Mouse (Mus musculus): ENCODE results near the gene Rbbp8nl. TPM values are rescaled to one million over a fixed set of nuclear protein-coding genes. Genes with fewer than 3 reads are reported as not detected.
"Not testable (repeated sequence)": the region's sequence is repeated elsewhere in the genome, so short reads cannot be mapped to it uniquely, and the experiment has no call there.

The Rbbp8nl gene
- polyA plus RNA-seq, 1 experiment: not detected

DNA sequence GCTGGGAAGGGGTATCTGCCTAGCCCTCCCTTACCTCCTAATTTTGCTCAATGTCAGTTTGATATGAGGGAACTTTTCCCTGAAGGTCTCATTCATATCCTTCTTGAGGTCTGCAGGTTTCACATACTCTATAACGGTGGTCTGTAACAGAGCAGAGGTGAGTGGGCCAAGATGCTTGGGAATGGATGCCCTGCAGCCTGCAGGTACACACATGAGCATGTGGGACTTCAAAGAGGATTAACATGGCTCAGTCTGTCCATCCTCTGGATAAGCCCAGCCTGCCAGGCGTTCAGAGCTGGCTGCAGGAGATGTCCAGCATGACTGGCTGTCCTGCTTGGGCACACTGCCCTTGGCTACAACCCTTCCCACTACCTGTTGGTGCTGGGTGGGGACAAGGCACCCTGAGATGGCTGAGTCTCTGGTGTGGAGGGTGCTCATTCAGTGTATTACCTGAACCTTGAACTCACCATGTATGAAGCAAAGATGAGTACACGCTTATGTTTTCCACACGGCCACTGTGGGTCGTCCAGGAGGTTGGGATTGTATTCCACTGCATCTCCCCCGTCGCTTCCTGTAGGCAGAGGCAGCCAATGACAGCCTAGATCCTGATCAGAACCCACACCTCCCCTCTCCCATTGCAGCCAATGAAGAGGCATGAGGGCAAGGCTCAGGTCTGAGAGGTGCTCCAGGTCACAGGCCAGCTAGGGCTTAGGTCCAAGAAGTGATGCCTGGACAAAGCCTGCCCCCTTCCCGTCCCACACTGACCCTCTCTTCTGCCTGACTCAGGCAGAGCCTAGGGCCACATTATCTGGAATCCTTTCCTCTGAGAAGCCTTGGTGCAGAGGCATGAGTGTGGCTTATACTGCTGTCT lies 28.8 kb downstream of the Rbbp8nl start:
- H3K9me3 ChIP-seq (ENCODE audit: control insufficient read depth, low read length): no peaks in the 10 kb centered on the region
- peaks cover 31% of the 10 kb centered on the region for H3K4me1 ChIP-seq (ENCODE audit: control insufficient read depth)
- no peaks in the 10 kb centered on the region for H3K27me3 ChIP-seq (ENCODE audit: control insufficient read depth)
- no peak overlapping the region for H3K4me3 ChIP-seq (replicated peaks)
- TF ChIP-seq TAL1 (IDR thresholded peaks at IDR 0.05; ENCODE audit: low read length) (no peak), GATA1 (IDR thresholded peaks at IDR 0.05; ENCODE audit: low read length) (no peak)
- peaks cover 75% of the 10 kb centered on the region for H3K36me3 ChIP-seq (ENCODE audit: control insufficient read depth)

DNA sequence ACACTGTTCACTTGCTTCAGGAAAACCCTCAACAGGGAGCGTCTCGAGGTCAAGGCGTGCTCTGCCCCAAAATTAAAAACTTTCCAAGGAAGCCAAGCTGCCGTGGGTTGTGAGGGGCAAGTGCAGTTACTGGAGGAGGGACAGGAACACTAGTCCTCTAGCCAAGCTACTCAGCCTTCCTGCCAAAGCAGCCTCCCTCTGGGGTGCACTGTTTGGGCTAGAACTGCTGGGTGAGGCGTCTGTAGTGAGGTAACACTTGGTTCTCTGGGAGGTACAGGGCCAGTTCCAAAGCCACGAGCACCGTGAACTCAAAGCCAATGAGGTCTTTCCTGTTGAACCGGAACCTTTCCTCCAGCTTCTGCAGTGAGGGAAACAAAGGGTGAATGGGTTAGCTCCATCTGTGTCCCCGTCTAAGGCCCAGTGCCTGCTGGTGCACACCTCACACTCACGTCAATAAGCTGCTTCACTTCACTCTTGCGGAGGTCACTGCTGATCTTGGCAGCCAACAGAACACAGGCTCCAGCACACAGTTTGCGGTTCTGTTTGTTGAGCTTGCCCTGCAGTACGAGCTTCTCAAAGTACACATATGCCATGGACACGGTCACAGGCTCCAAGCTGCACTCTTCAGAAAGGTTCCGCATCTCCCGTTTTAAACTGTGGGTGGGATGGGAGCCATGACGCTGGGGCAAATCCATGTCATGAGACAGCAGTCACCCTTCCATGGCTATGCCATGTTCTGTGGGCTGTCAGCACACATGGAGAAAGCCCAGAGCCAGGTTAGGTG lies 29.7 kb downstream of the Rbbp8nl start:
- not testable (repeated sequence) for H3K4me3 ChIP-seq (replicated peaks); H3K27me3 ChIP-seq (ENCODE audit: control insufficient read depth); H3K9me3 ChIP-seq (ENCODE audit: control insufficient read depth, low read length)
- peaks cover 72% of the 10 kb centered on the region for H3K36me3 ChIP-seq (ENCODE audit: control insufficient read depth)
- H3K4me1 ChIP-seq (ENCODE audit: control insufficient read depth): peaks cover 38% of the 10 kb centered on the region

DNA sequence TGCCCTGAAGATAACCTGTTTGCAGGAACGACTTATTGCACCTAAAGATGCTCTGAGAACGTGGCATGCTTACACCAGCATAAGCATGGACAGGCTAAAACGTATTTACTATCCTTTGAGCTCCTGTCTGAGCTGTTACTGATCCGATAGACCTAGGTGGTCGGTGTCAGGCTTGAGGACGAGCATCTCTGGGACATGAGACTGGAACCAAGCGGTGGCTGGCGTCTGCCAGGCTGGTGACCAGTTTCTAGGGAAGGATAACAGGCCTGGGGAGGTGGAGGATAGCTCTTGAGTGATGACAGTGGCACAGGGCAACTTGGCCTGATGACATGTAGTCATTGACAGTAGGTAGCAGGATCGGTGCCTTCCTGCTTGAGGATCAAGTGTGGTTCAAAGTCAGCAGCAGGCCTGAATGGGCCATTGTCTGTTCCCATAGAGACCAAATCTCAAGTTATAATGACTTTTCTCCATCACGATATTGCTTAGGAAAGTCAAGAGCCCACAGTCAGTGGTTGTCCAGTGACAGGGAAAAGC lies 30.7 kb downstream of the Rbbp8nl start:
- not testable (repeated sequence) for H3K4me3 ChIP-seq (replicated peaks); H3K27me3 ChIP-seq (ENCODE audit: control insufficient read depth); H3K9me3 ChIP-seq (ENCODE audit: control insufficient read depth, low read length)
- Histone ChIP-seq H3K36me3 (ENCODE audit: control insufficient read depth) (peaks cover 62% of the 10 kb centered on the region), H3K4me1 (ENCODE audit: control insufficient read depth) (peaks cover 38% of the 10 kb centered on the region)

- Histone ChIP-seq H3K4me1 (ENCODE audit: control insufficient read depth) (peaks cover 38% of the 10 kb centered on the region), H3K27me3 (ENCODE audit: control insufficient read depth) (no peaks in the 10 kb centered on the region), H3K4me3 (replicated peaks) (peak overlapping the region; percentile 77), H3K36me3 (ENCODE audit: control insufficient read depth) (peaks cover 54% of the 10 kb centered on the region), H3K9me3 (ENCODE audit: control insufficient read depth, low read length) (no peaks in the 10 kb centered on the region)
- TF ChIP-seq TAL1 (IDR thresholded peaks at IDR 0.05; ENCODE audit: low read length): no peak
- TF ChIP-seq GATA1 (IDR thresholded peaks at IDR 0.05; ENCODE audit: low read length): no peak
Observed at GRCm38 (mm10) chr2:180257963-180258865, 31.5 kb downstream of the Rbbp8nl start.

DNA sequence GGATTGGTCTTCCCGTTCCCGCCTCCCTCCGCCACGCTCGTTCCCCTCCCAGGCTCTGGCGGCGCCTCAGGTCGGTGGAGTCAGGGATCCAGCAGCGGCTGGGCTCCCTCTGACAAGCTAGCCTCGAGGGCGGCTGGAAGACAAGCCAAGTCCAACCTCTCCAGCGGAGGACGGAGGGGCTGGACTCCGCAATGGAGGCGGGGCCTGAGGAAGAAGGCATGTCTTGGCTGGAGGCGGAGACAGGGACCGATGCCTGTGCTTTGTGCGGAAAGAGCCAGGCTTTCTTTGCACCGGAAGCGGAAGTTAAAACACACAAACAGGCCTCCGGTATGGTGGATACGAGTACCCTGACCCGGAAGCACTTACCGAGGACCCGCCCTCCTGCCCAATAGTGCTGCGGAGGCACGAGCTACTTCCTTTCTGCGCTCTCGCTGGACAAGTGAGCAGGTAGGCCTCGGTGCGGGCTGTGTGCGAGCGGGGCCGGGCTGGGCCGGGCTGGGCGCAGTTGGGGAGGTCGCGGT lies 32.6 kb downstream of the Rbbp8nl start, which contains the start of gene Rps21:
Gene Rps21 (plus strand): TSS at position 377 of the 521 bp plus-strand sequence.
- Histone ChIP-seq H3K4me3 (replicated peaks) (peak within 1 kb of the TSS; percentile 77), H3K9me3 (ENCODE audit: control insufficient read depth, low read length) (no peaks in the 10 kb centered on the region), H3K4me1 (ENCODE audit: control insufficient read depth) (peaks cover 38% of the 10 kb centered on the region), H3K27me3 (ENCODE audit: control insufficient read depth) (no peaks in the 10 kb centered on the region), H3K36me3 (ENCODE audit: control insufficient read depth) (peaks cover 43% of the 10 kb centered on the region)
- no peak for TF ChIP-seq GATA1 (IDR thresholded peaks at IDR 0.05; ENCODE audit: low read length)

GRCm38 (mm10) chr2:180256296-180257000 lies 33.2 kb downstream of the Rbbp8nl start:
- Histone ChIP-seq H3K4me1 (ENCODE audit: control insufficient read depth) (peaks cover 38% of the 10 kb centered on the region), H3K27me3 (ENCODE audit: control insufficient read depth) (no peaks in the 10 kb centered on the region), H3K36me3 (ENCODE audit: control insufficient read depth) (peaks cover 37% of the 10 kb centered on the region), H3K4me3 (replicated peaks) (peak overlapping the region; percentile 77), H3K9me3 (ENCODE audit: control insufficient read depth, low read length) (no peaks in the 10 kb centered on the region)
- no peak for TF ChIP-seq GATA1 (IDR thresholded peaks at IDR 0.05; ENCODE audit: low read length)
- TF ChIP-seq TAL1 (IDR thresholded peaks at IDR 0.05; ENCODE audit: low read length): no peak

DNA sequence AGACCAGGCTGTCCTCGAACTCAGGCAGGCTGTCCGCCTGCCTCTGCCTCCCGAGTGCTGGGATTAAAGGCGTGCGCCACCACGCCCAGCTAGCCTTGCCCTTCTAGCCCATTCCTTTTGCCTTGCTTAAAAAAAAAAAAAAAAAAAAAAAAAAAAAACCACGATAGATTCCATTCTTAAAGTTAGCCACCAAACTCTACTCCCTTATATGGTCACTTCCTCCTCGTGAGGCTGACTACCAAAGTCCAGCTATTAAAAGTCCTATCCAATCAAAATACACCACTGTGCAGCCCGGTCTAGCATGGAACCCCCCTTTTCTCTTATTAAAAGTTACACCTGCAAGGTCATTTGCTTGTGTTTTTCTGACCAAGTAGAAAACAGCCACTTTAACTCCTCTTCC lies 34.0 kb downstream of the Rbbp8nl start:
- H3K27me3 ChIP-seq (ENCODE audit: control insufficient read depth): no peaks in the 10 kb centered on the region
- peaks cover 29% of the 10 kb centered on the region for H3K36me3 ChIP-seq (ENCODE audit: control insufficient read depth)
- peak overlapping the region; percentile 77 for H3K4me3 ChIP-seq (replicated peaks)
- peaks cover 42% of the 10 kb centered on the region for H3K4me1 ChIP-seq (ENCODE audit: control insufficient read depth)
- no peak for TF ChIP-seq GATA1 (IDR thresholded peaks at IDR 0.05; ENCODE audit: low read length)
- TF ChIP-seq TAL1 (IDR thresholded peaks at IDR 0.05; ENCODE audit: low read length): no peak
- no peaks in the 10 kb centered on the region for H3K9me3 ChIP-seq (ENCODE audit: control insufficient read depth, low read length)
